Mouse (Mus musculus): Measurements from ENCODE around the gene Alkbh6. TPM values are rescaled to one million over a fixed set of nuclear protein-coding genes. Genes with fewer than 3 reads are reported as not detected.
A peak's percentile ranks its signal among the peaks of the same experiment; 100 is the strongest.

The Alkbh6 gene
- polyA plus RNA-seq, 1 experiment from 2014 or later = 87.4 TPM

DNA sequence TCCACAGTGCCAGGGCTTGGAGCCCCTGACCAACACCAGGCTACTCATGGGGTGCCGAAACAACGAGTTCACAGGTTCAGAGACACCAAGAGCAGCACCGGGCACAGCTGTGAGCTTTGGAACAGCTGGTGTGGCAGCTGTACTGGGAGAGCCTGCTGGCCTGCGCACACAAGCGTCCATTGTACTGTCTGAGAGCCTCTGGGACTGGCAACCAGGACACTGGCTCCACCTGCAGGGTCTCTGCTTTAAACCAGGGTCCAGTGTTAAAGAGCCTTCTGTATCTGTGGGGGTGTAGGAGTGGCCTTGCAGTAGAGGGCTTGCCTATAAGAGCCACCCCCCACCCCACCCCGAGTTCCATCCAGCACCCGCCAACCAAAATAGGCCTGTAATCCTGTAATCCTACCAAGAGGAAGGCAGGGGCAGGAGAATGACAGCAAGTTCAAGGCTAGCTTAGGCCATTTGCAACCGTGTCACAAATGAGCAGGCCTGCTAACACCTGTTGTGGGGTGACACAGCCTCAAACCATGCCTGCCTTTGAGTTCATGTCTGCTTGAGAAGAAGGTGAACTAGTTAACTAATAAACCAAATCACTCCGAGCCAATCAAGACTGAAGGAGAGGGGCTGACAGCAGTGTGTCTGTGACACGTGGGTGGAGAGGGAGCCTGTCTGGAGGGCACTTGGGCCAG, 18.7 kb upstream of the Alkbh6 start:
- no peaks in the 10 kb centered on the region for H3K27me3 ChIP-seq (ENCODE audit: control insufficient read depth, insufficient read depth, low read length)
- H3K36me3 ChIP-seq (ENCODE audit: control insufficient read depth, insufficient read depth, low read length) = no peaks in the 10 kb centered on the region
- H3K4me1 ChIP-seq (ENCODE audit: control insufficient read depth, insufficient read depth, low read length) = peaks cover 6% of the 10 kb centered on the region; the same call in 1 of the 2 replicates
- WGBS = 61% methylated on average over 10 of the region's 10 CpGs
- H3K9ac ChIP-seq (ENCODE audit: low read length) = no peak overlapping the region
- H3K4me3 ChIP-seq (ENCODE audit: low read depth, low read length) = no peak overlapping the region
- H3K9me3 ChIP-seq (ENCODE audit: control insufficient read depth, low read length) = no peaks in the 10 kb centered on the region
- H3K27ac ChIP-seq (ENCODE audit: low read depth, low read length) = no peak overlapping the region
- H3K4me2 ChIP-seq (ENCODE audit: low read depth) = no peak overlapping the region
- DNase-seq (ENCODE audit: low spot score) (peak; percentile 53), ATAC-seq (ENCODE audit: insufficient read depth, low FRiP score, low TSS enrichment) (peak; percentile 51; the same call in 1 of the 2 replicates)

DNA sequence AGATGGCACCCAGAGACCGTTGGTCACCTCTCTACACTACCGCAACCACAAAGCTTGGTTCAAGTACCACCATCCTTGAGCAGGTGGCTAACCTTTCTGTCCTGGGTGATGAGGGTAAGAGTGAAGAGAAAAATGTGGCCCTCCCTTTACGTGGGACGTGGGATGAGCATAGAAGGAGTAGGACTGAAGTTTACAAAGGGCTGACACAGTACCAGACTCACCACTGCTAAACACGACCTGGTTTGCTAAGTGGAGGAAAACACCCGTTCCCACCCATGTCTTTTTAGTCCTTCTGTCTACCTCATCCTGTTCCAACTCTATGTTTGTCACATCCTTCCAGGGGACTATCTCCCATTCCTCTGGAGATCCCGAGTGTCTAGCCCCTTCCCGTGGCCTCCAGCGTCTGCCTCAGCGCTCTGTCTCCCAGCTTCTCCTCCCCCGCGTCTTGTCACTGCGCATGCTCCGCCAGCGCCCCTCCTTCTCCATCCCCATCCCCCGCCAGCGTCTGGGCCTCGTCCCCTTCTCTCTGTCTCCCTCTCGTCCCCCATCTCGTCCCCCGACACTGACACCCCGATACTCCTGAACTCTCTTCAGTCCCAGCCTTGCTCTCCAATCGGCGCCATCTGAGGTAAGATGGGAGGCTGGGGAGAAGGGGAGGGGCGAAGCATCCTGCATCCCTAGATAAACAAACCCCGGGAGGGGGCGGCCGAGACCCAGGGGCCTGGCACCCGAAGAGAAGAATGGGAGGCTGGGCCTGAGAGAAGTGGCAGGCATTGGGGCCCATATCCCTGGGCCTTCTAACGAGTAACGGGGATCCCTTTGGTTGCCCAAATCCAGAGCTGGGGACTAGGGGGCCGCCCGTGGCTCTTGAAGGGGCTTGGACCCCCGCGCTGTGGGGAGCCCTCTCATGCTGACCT, 17.0 kb upstream of the Alkbh6 start, which contains the start of gene Clip3:
Clip3 (plus strand) TSS at position 514 of the 917 bp plus-strand sequence.
- peaks cover 6% of the 10 kb centered on the region; the same call in 1 of the 2 replicates for H3K4me1 ChIP-seq (ENCODE audit: control insufficient read depth, insufficient read depth, low read length)
- peaks cover 2% of the 10 kb centered on the region; the same call in 1 of the 2 replicates for H3K36me3 ChIP-seq (ENCODE audit: control insufficient read depth, insufficient read depth, low read length)
- peak within 1 kb of the TSS; percentile 86 for H3K9ac ChIP-seq (ENCODE audit: low read length)
- no peaks in the 10 kb centered on the region for H3K9me3 ChIP-seq (ENCODE audit: control insufficient read depth, low read length)
- 8% methylated on average over 34 of the region's 35 CpGs for WGBS
- H3K27me3 ChIP-seq (ENCODE audit: control insufficient read depth, insufficient read depth, low read length) = no peaks in the 10 kb centered on the region
- ATAC-seq (ENCODE audit: insufficient read depth, low FRiP score, low TSS enrichment) (peak; percentile 76), DNase-seq (ENCODE audit: low spot score) (peak; percentile 87)
- 0 out of 2 replicates have a peak within 1 kb of the TSS, but pooled peaks have one; percentile 2 for H3K27ac ChIP-seq (ENCODE audit: low read depth, low read length)
- H3K4me2 ChIP-seq (ENCODE audit: low read depth) = peak within 1 kb of the TSS; percentile 74
- peak within 1 kb of the TSS; percentile 49 for H3K4me3 ChIP-seq (ENCODE audit: low read depth, low read length)

DNA sequence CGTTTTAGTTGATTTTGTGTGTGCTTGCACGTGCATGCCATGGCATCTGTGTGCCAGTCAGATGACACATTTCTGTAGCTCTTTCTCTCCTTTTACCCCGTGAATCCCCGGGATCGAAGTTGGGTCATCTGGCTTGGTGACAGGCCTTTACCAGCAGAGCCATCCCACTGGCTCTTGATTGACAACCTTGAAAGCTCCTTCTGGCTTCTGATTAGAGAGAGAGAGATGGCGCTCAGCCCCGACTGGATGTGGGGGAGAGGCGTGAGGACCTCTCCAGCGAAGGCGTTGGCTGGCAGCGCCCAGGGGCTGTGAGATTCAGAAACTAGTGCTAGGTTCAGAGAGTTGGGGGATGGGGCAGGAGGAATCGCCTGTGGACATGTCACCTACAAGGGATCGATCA, 14.7 kb upstream of the Alkbh6 start:
- no peak overlapping the region for H3K27ac ChIP-seq (ENCODE audit: low read depth, low read length)
- H3K9ac ChIP-seq (ENCODE audit: low read length) = no peak overlapping the region
- H3K27me3 ChIP-seq (ENCODE audit: control insufficient read depth, insufficient read depth, low read length) = no peaks in the 10 kb centered on the region
- H3K4me1 ChIP-seq (ENCODE audit: control insufficient read depth, insufficient read depth, low read length) = peaks cover 6% of the 10 kb centered on the region; the same call in 1 of the 2 replicates
- H3K4me3 ChIP-seq (ENCODE audit: low read depth, low read length) = no peak overlapping the region
- peaks cover 14% of the 10 kb centered on the region for H3K36me3 ChIP-seq (ENCODE audit: control insufficient read depth, insufficient read depth, low read length)
- H3K4me2 ChIP-seq (ENCODE audit: low read depth) = no peak overlapping the region
- H3K9me3 ChIP-seq (ENCODE audit: control insufficient read depth, low read length) = no peaks in the 10 kb centered on the region
- WGBS = 88% methylated on average over 13 of the region's 13 CpGs
- ATAC-seq (ENCODE audit: insufficient read depth, low FRiP score, low TSS enrichment) = no peak
- no peak for DNase-seq (ENCODE audit: low spot score)

DNA sequence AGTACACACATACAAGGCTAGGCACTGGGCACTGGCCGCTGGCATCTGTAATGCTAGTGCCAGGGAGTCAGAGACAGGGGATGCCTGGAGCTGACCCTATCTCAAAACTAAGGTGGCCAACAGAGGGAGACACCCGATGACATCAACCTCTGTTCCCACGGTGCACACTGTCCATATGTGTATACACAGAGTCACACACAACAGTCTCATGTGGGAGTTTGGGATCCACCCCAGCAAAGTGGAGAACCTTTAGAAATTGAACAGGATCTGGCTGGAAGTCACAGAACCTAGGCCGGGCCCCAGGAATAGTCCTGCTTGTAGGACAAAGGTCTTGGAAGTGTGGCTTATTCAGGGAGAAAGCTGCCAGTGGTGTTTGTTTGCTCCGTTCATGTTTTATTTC, 14.2 kb upstream of the Alkbh6 start:
- H3K36me3 ChIP-seq (ENCODE audit: control insufficient read depth, insufficient read depth, low read length) = peaks cover 14% of the 10 kb centered on the region
- WGBS = 92% methylated on average over 5 of the region's 5 CpGs
- no peak overlapping the region for H3K4me3 ChIP-seq (ENCODE audit: low read depth, low read length)

DNA sequence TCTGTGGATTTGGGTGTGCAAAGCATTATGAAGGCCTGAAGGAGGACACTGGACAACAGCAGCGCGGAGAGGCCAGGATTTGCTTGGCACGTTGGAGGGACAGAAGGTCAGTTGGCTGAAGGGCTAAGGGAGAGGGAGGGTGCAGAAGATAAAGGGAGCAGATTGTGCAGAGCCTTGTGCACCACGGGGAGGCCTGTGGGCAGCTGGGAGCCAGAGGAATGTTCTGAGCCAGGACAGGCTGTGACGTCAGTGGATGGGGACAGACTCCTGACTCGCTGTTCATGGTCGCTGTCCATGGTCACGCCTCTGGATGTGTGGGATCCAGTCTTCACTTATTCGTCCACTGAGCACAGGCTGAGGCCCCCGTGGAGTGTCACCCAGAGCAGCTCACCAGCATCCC, 13.4 kb upstream of the Alkbh6 start:
- DNase-seq (ENCODE audit: low spot score) = no peak
- no peak for ATAC-seq (ENCODE audit: insufficient read depth, low FRiP score, low TSS enrichment)
- H3K27ac ChIP-seq (ENCODE audit: low read depth, low read length) = no peak overlapping the region
- no peaks in the 10 kb centered on the region for H3K9me3 ChIP-seq (ENCODE audit: control insufficient read depth, low read length)
- no peaks in the 10 kb centered on the region for H3K27me3 ChIP-seq (ENCODE audit: control insufficient read depth, insufficient read depth, low read length)
- no peak overlapping the region for H3K9ac ChIP-seq (ENCODE audit: low read length)
- no peak overlapping the region for H3K4me2 ChIP-seq (ENCODE audit: low read depth)
- H3K4me3 ChIP-seq (ENCODE audit: low read depth, low read length) = no peak overlapping the region
- WGBS = 75% methylated on average over 10 of the region's 10 CpGs
- H3K4me1 ChIP-seq (ENCODE audit: control insufficient read depth, insufficient read depth, low read length) = peaks cover 6% of the 10 kb centered on the region; the same call in 1 of the 2 replicates
- H3K36me3 ChIP-seq (ENCODE audit: control insufficient read depth, insufficient read depth, low read length) = peaks cover 14% of the 10 kb centered on the region

More for the DNA sequence above, 14.2 kb upstream of the Alkbh6 start:
- DNase-seq (ENCODE audit: low spot score) (no peak), ATAC-seq (ENCODE audit: insufficient read depth, low FRiP score, low TSS enrichment) (no peak)
- Histone ChIP-seq H3K9ac (ENCODE audit: low read length) (no peak overlapping the region), H3K4me2 (ENCODE audit: low read depth) (no peak overlapping the region), H3K27ac (ENCODE audit: low read depth, low read length) (no peak overlapping the region), H3K4me1 (ENCODE audit: control insufficient read depth, insufficient read depth, low read length) (peaks cover 6% of the 10 kb centered on the region; the same call in 1 of the 2 replicates), H3K9me3 (ENCODE audit: control insufficient read depth, low read length) (no peaks in the 10 kb centered on the region), H3K27me3 (ENCODE audit: control insufficient read depth, insufficient read depth, low read length) (no peaks in the 10 kb centered on the region)

DNA sequence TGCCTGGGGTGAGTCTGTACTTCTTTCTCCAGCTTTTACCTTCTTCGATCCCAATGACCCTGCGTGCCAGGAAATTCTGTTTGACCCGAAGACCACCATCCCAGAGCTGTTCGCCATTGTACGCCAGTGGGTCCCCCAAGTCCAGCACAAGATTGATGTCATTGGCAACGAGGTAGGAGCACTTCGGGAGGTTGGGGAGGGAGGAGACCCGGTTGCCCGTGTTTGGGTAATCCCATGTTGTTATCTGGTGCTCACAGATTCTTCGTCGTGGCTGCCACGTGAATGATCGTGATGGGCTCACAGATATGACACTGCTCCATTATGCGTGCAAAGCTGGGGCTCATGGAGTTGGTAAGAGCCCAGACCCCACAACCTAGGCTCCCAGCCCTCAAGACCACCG, 11.7 kb upstream of the Alkbh6 start:
- H3K36me3 ChIP-seq (ENCODE audit: control insufficient read depth, insufficient read depth, low read length) = peaks cover 19% of the 10 kb centered on the region
- H3K27me3 ChIP-seq (ENCODE audit: control insufficient read depth, insufficient read depth, low read length) = no peaks in the 10 kb centered on the region
- H3K4me3 ChIP-seq (ENCODE audit: low read depth, low read length) = no peak overlapping the region
- ATAC-seq (ENCODE audit: insufficient read depth, low FRiP score, low TSS enrichment) (no peak), DNase-seq (ENCODE audit: low spot score) (no peak)
- H3K4me2 ChIP-seq (ENCODE audit: low read depth) = no peak overlapping the region
- no peak overlapping the region for H3K9ac ChIP-seq (ENCODE audit: low read length)
- H3K27ac ChIP-seq (ENCODE audit: low read depth, low read length) = no peak overlapping the region
- 92% methylated on average over 15 of the region's 15 CpGs for whole genome bisulfite sequencing
- H3K9me3 ChIP-seq (ENCODE audit: control insufficient read depth, low read length) = no peaks in the 10 kb centered on the region
- H3K4me1 ChIP-seq (ENCODE audit: control insufficient read depth, insufficient read depth, low read length) = peaks cover 6% of the 10 kb centered on the region; the same call in 1 of the 2 replicates

DNA sequence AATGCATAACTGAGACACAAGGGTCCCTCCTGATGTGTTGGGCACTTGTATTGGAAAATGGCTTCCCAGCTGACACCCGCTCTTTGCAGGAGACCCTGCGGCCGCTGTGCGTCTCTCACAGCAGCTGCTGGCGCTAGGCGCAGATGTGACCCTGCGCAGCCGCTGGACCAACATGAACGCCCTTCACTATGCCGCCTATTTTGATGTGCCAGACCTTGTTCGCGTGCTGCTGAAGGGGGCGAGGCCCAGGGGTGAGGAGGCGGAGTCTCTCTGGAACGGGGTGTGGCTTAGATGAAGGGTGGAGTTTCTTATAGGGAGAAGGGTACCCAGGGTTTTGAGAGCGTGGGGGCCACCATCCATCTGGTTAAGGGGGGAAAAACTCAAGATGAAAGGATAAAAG, 11.3 kb upstream of the Alkbh6 start:
- Histone ChIP-seq H3K4me2 (ENCODE audit: low read depth) (no peak overlapping the region), H3K4me3 (ENCODE audit: low read depth, low read length) (no peak overlapping the region), H3K27ac (ENCODE audit: low read depth, low read length) (no peak overlapping the region), H3K9ac (ENCODE audit: low read length) (no peak overlapping the region), H3K9me3 (ENCODE audit: control insufficient read depth, low read length) (no peaks in the 10 kb centered on the region), H3K36me3 (ENCODE audit: control insufficient read depth, insufficient read depth, low read length) (peaks cover 23% of the 10 kb centered on the region), H3K4me1 (ENCODE audit: control insufficient read depth, insufficient read depth, low read length) (peaks cover 4% of the 10 kb centered on the region; the same call in 1 of the 2 replicates), H3K27me3 (ENCODE audit: control insufficient read depth, insufficient read depth, low read length) (no peaks in the 10 kb centered on the region)
- no peak for ATAC-seq (ENCODE audit: insufficient read depth, low FRiP score, low TSS enrichment)
- DNase-seq (ENCODE audit: low spot score) = no peak
- 87% methylated on average over 16 of the region's 16 CpGs for WGBS

DNA sequence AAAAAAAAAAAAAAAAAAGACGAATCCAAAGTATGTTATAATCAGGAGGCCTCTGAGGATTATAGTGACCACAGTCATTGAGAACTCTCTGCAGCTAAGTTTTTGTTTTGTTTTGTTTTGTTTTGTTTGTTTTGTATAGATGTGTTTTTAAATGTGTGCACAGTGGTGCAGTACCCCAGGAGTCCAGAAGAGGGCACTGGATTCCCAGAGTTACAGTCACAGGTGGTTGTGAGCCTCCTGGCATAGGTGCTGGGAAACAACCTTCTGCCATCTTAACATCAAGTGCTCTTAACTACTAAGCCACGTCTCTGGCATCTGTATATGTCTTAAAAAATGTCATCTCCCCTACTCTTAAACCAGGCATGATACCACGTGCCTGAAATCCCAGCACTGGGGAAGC, 7.6 kb upstream of the Alkbh6 start:
- H3K4me3 ChIP-seq (ENCODE audit: low read depth, low read length) = no peak overlapping the region
- H3K27ac ChIP-seq (ENCODE audit: low read depth, low read length) = no peak overlapping the region
- no peak overlapping the region for H3K9ac ChIP-seq (ENCODE audit: low read length)
- no peaks in the 10 kb centered on the region for H3K4me1 ChIP-seq (ENCODE audit: control insufficient read depth, insufficient read depth, low read length)
- ATAC-seq (ENCODE audit: insufficient read depth, low FRiP score, low TSS enrichment) = no peak; the same call in 1 of the 2 replicates
- no peaks in the 10 kb centered on the region for H3K27me3 ChIP-seq (ENCODE audit: control insufficient read depth, insufficient read depth, low read length)
- no peaks in the 10 kb centered on the region for H3K9me3 ChIP-seq (ENCODE audit: control insufficient read depth, low read length)
- H3K36me3 ChIP-seq (ENCODE audit: control insufficient read depth, insufficient read depth, low read length) = peaks cover 40% of the 10 kb centered on the region
- no peak for DNase-seq (ENCODE audit: low spot score)
- 52% methylated on average over 3 of the region's 3 CpGs for WGBS
- no peak overlapping the region for H3K4me2 ChIP-seq (ENCODE audit: low read depth)

All from neural tube, embryonic 11.5 days (tissue).